Mouse (Mus musculus): ENCODE measurements around the gene Zfpl1. TPM values are rescaled to one million over a fixed set of nuclear protein-coding genes. Genes with fewer than 3 reads are reported as not detected.

The Zfpl1 gene
- total and polyA plus RNA-seq, 2 experiments from 2014 or later: 92.0 to 97.6 TPM

- DNase-seq (ENCODE audit: low spot score) (no peak), ATAC-seq (ENCODE audit: low FRiP score) (no peak)
- peak overlapping the region; percentile 53 for H3K4me3 ChIP-seq (ENCODE audit: low read depth, low read length)
- peak overlapping the region; percentile 85 for H3K9ac ChIP-seq (replicated peaks; ENCODE audit: low read length, poor library complexity, severe bottlenecking)
- H3K9me3 ChIP-seq (ENCODE audit: low read length): no peaks in the 10 kb centered on the region
- TF ChIP-seq CTCF (IDR thresholded peaks at IDR 0.05): no peak
- peaks cover 13% of the 10 kb centered on the region for H3K4me1 ChIP-seq (ENCODE audit: insufficient read depth, low read length)
- peaks cover 7% of the 10 kb centered on the region for H3K36me3 ChIP-seq (ENCODE audit: insufficient read depth, low read length)
- no peak overlapping the region for H3K27ac ChIP-seq (ENCODE audit: low read depth, low read length)
- WGBS: 37% methylated on average over 5 of the region's 5 CpGs
- H3K27me3 ChIP-seq (ENCODE audit: insufficient read depth, low read length): no peaks in the 10 kb centered on the region
- peak overlapping the region; percentile 85 for H3K4me2 ChIP-seq (ENCODE audit: low read depth, low read length, poor library complexity, severe bottlenecking)
Observed at GRCm38 (mm10) chr19:6058513-6058912, 26.2 kb downstream of the Zfpl1 start.

- peak within 1 kb of the TSS; percentile 85 for H3K4me2 ChIP-seq (ENCODE audit: low read depth, low read length, poor library complexity, severe bottlenecking)
- DNase-seq (ENCODE audit: low spot score) (peak; percentile 99), ATAC-seq (ENCODE audit: low FRiP score) (peak; percentile 89)
- H3K4me3 ChIP-seq (ENCODE audit: low read depth, low read length): peak within 1 kb of the TSS; percentile 53
- no peaks in the 10 kb centered on the region for H3K9me3 ChIP-seq (ENCODE audit: low read length)
- peak within 1 kb of the TSS; percentile 85 for H3K9ac ChIP-seq (replicated peaks; ENCODE audit: low read length, poor library complexity, severe bottlenecking)
- no peaks in the 10 kb centered on the region for H3K27me3 ChIP-seq (ENCODE audit: insufficient read depth, low read length)
- peaks cover 12% of the 10 kb centered on the region for H3K4me1 ChIP-seq (ENCODE audit: insufficient read depth, low read length)
- under 1% methylated on average over 63 of the region's 63 CpGs for WGBS
- H3K27ac ChIP-seq (ENCODE audit: low read depth, low read length): peak within 1 kb of the TSS; percentile 79
- peaks cover 16% of the 10 kb centered on the region for H3K36me3 ChIP-seq (ENCODE audit: insufficient read depth, low read length)
- no peak for TF ChIP-seq CTCF (IDR thresholded peaks at IDR 0.05)
Observed at GRCm38 (mm10) chr19:6057313-6058096, 27.3 kb downstream of the Zfpl1 start, which contains the start of the genes Mrpl49 and Fau. Gene Mrpl49, minus strand, starts transcription at chr19:6057785. Gene Fau, plus strand, starts transcription at chr19:6057844.

- Histone ChIP-seq H3K4me2 (ENCODE audit: low read depth, low read length, poor library complexity, severe bottlenecking) (peak overlapping the region; percentile 74), H3K9me3 (ENCODE audit: low read length) (no peaks in the 10 kb centered on the region), H3K27ac (ENCODE audit: low read depth, low read length) (no peak overlapping the region), H3K9ac (replicated peaks; ENCODE audit: low read length, poor library complexity, severe bottlenecking) (peak overlapping the region; percentile 78), H3K4me3 (ENCODE audit: low read depth, low read length) (peak overlapping the region; percentile 53), H3K27me3 (ENCODE audit: insufficient read depth, low read length) (no peaks in the 10 kb centered on the region), H3K36me3 (ENCODE audit: insufficient read depth, low read length) (peaks cover 24% of the 10 kb centered on the region), H3K4me1 (ENCODE audit: insufficient read depth, low read length) (peaks cover 6% of the 10 kb centered on the region; the same call in 1 of the 2 replicates)
- TF ChIP-seq CTCF (IDR thresholded peaks at IDR 0.05): no peak
- DNase-seq (ENCODE audit: low spot score) (no peak), ATAC-seq (ENCODE audit: low FRiP score) (no peak)
- WGBS: 57% methylated on average over 4 of the region's 4 CpGs
Observed at GRCm38 (mm10) chr19:6056696-6057095, 28.1 kb downstream of the Zfpl1 start.

GRCm38 (mm10) chr19:6054296-6054695 is 30.5 kb downstream of the Zfpl1 start:
- no peak for ATAC-seq (ENCODE audit: low FRiP score)
- H3K36me3 ChIP-seq (ENCODE audit: insufficient read depth, low read length): peaks cover 48% of the 10 kb centered on the region
- H3K4me1 ChIP-seq (ENCODE audit: insufficient read depth, low read length): peaks cover 6% of the 10 kb centered on the region; the same call in 1 of the 2 replicates
- H3K9me3 ChIP-seq (ENCODE audit: low read length): no peaks in the 10 kb centered on the region
- WGBS: 86% methylated on average over 5 of the region's 5 CpGs
- H3K9ac ChIP-seq (replicated peaks; ENCODE audit: low read length, poor library complexity, severe bottlenecking): no peak overlapping the region
- H3K4me3 ChIP-seq (ENCODE audit: low read depth, low read length): no peak overlapping the region
- no peak for TF ChIP-seq CTCF (IDR thresholded peaks at IDR 0.05)
- no peak overlapping the region for H3K4me2 ChIP-seq (ENCODE audit: low read depth, low read length, poor library complexity, severe bottlenecking)
- H3K27me3 ChIP-seq (ENCODE audit: insufficient read depth, low read length): no peaks in the 10 kb centered on the region
- H3K27ac ChIP-seq (ENCODE audit: low read depth, low read length): no peak overlapping the region
- no peak for DNase-seq (ENCODE audit: low spot score)

GRCm38 (mm10) chr19:6052516-6052915 is 32.2 kb downstream of the Zfpl1 start:
- Histone ChIP-seq H3K9me3 (ENCODE audit: low read length) (no peaks in the 10 kb centered on the region), H3K27me3 (ENCODE audit: insufficient read depth, low read length) (no peaks in the 10 kb centered on the region), H3K4me3 (ENCODE audit: low read depth, low read length) (no peak overlapping the region), H3K4me2 (ENCODE audit: low read depth, low read length, poor library complexity, severe bottlenecking) (no peak overlapping the region), H3K9ac (replicated peaks; ENCODE audit: low read length, poor library complexity, severe bottlenecking) (no peak overlapping the region), H3K4me1 (ENCODE audit: insufficient read depth, low read length) (0 out of 2 replicates have a peak, but pooled peaks cover 7% of the 10 kb centered on the region), H3K36me3 (ENCODE audit: insufficient read depth, low read length) (peaks cover 61% of the 10 kb centered on the region), H3K27ac (ENCODE audit: low read depth, low read length) (no peak overlapping the region)
- 86% methylated on average over 7 of the region's 7 CpGs for WGBS
- TF ChIP-seq CTCF (IDR thresholded peaks at IDR 0.05): no peak
- DNase-seq (ENCODE audit: low spot score) (no peak), ATAC-seq (ENCODE audit: low FRiP score) (no peak)

Data from midbrain, postnatal 0 days (tissue).